Mouse (Mus musculus): ENCODE measurements around the gene Myl10.

DNA sequence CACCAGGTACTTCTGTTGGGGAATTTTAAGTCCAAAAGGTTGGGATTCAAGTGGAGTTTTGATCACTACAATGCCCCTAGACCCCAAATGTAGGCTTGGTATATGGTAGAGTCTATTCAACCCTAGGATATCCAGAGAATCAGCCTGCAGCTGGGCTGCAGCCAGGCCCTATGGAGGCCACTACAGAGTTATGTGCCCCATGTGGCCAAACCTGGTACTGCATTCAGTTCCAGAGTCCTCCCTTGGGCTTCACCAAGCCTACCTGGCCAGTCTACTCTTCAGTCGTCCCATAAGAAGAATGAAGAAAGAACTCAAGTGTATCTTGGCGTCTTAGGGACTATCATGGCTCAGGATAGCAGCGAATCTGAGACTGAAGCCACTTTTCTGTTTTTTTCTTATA lies 10.8 kb downstream of the Myl10 start:
- TF ChIP-seq POLR2A (IDR thresholded peaks at IDR 0.05; ENCODE audit: low read depth, low read length) (no peak), CTCF (conservative IDR thresholded peaks at IDR 0.05; ENCODE audit: insufficient read depth, insufficient read length, low read depth, low read length) (peak; percentile 74)
